In the genomic region with DNA sequence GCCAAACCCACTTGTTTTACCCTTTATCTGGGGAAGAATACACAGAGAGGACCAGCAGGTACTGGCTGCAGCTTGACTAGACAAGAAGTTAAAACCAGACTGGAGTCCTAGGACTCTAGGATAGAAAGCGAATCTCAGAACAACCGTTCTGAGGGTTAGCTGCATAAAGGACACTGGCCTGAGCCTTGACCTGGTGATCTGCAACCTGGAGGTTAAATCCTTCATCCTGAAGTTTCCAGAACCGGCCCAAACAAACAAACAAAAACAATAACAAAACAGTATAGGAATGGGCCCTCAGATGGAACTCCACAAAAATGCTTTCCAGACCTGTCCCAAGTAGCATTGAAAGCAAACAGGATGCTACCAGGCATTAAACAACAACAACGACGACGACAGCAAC, we compare ENCODE assay signal across 8 mouse cellular contexts. TPM values are rescaled to one million over a fixed set of nuclear protein-coding genes. Genes with fewer than 3 reads are reported as not detected.
DNase-seq lines count a peak whose midpoint lies in the region; ATAC-seq and TF ChIP-seq lines count a peak whose summit lies in the region.

A gene (minus strand): TSS at position 101 of the 400 bp plus-strand sequence.

- peak within 1 kb of the TSS; percentile 82 for H3K9ac ChIP-seq in neural tube, embryonic 13.5 days

- peak within 1 kb of the TSS; percentile 86 for H3K27ac ChIP-seq in testis, adult 2 months (ENCODE audit: control insufficient read depth, insufficient read depth, low read depth, low read length)
- H3K27ac ChIP-seq in neural tube, embryonic 13.5 days (replicated peaks) = peak within 1 kb of the TSS; percentile 79

- peak within 1 kb of the TSS; percentile 18 for H3K4me3 ChIP-seq in erythroblast, embryonic 14.5 days (replicated peaks)
- peak within 1 kb of the TSS; percentile 97 for H3K4me3 ChIP-seq in testis, adult 2 months (ENCODE audit: control insufficient read depth, low read depth, low read length)
- peak within 1 kb of the TSS; percentile 74 for H3K4me3 ChIP-seq in neural tube, embryonic 13.5 days

- no peak for TF ChIP-seq CTCF in testis, adult 2 months (IDR thresholded peaks at IDR 0.05; ENCODE audit: control insufficient read depth, insufficient read depth, insufficient replicate concordance, low read depth, low read length)

- peak within 1 kb of the TSS; percentile 77 for H3K4me2 ChIP-seq in neural tube, embryonic 13.5 days

- ATAC-seq in erythroblast, adult 5-6 weeks (replicated peaks; ENCODE audit: low FRiP score, poor library complexity, severe bottlenecking) = no peak
- peak; percentile 1; the same call in 1 of the 2 replicates for ATAC-seq in neural tube, embryonic 13.5 days (ENCODE audit: low read depth)

- 29% methylated on average over 6 of the region's 6 CpGs for WGBS in neural tube, embryonic 13.5 days

- H3K36me3 ChIP-seq in erythroblast, embryonic 14.5 days (ENCODE audit: control insufficient read depth) = no peaks in the 10 kb centered on the region
- no peaks in the 10 kb centered on the region for H3K36me3 ChIP-seq in testis, adult 2 months (ENCODE audit: control insufficient read depth, insufficient read depth, low read length)
- H3K36me3 ChIP-seq in neural tube, embryonic 13.5 days = no peaks in the 10 kb centered on the region

- peaks cover 28% of the 10 kb centered on the region for H3K27me3 ChIP-seq in erythroblast, embryonic 14.5 days (ENCODE audit: control insufficient read depth)
- no peaks in the 10 kb centered on the region for H3K27me3 ChIP-seq in testis, adult 2 months (ENCODE audit: control insufficient read depth, insufficient read depth, low read length)
- peaks cover 8% of the 10 kb centered on the region; the same call in 1 of the 2 replicates for H3K27me3 ChIP-seq in neural tube, embryonic 13.5 days

- no peak for TF ChIP-seq POLR2A in testis, adult 2 months (IDR thresholded peaks at IDR 0.05; ENCODE audit: control insufficient read depth, low read depth, low read length)

- no peaks in the 10 kb centered on the region for H3K9me3 ChIP-seq in erythroblast, embryonic 14.5 days (ENCODE audit: control insufficient read depth, low read length)
- H3K9me3 ChIP-seq in neural tube, embryonic 13.5 days = no peaks in the 10 kb centered on the region

- no peaks in the 10 kb centered on the region for H3K4me1 ChIP-seq in erythroblast, embryonic 14.5 days (ENCODE audit: control insufficient read depth)
- peaks cover 9% of the 10 kb centered on the region for H3K4me1 ChIP-seq in testis, adult 2 months (ENCODE audit: control insufficient read depth, insufficient read depth, low read length)
- H3K4me1 ChIP-seq in neural tube, embryonic 13.5 days (replicated peaks) = peaks cover 22% of the 10 kb centered on the region

- DNase-seq in testis, postnatal 14 days (ENCODE audit: low spot score) = no peak
- no peak for DNase-seq in left cerebral cortex, adult 8-10 months (ENCODE audit: low spot score in 2 of 2)
- no peak for DNase-seq in ovary, postnatal 36 days (ENCODE audit: low spot score)
- no peak for DNase-seq in kidney, adult 8-10 months

RNA-seq across cellular contexts. Expression of the gene that starts here (rescaled TPM):
- polyA plus RNA-seq in erythroblast, embryonic 14.5 days (2012) = 0.02 TPM in 1 of 2 replicates, not detected in the other
- 0.63 TPM in 1 of 2 replicates, not detected in the other for total RNA-seq in erythroblast, adult 5-6 weeks (2015; ENCODE audit: low replicate concordance)
- not detected in 2 replicates for total RNA-seq in erythroblast, adult 5-6 weeks (2017; ENCODE audit: low replicate concordance)
- 30.8 TPM in 2 replicates for polyA plus RNA-seq in testis, adult 2 months (2012; rRNA removed)
- total RNA-seq in left cerebral cortex, adult 8-10 months (2022) = 1,000 to 10,000 TPM; 1,330 to 1,358 (median 1,352) TPM
- 1,998 and 2,137 TPM in 2 replicates for polyA plus RNA-seq in neural tube, embryonic 13.5 days (2015; fragmentation: Nextera tagmentation; extraction: Ambion mirVana)

Comparison
In these comparisons a context has a peak if more than half of its experiments do, and no peak if none do; other contexts are left out.
1. RNA of the gene that starts here (total RNA-seq): 1,330 to 1,358 TPM in left cerebral cortex, adult 8-10 months; 0.63 TPM in erythroblast, adult 5-6 weeks; every median in the first group is over 100 times any median in the second.
2. RNA of the gene that starts here (polyA plus RNA-seq): 1,998 to 2,137 TPM in neural tube, embryonic 13.5 days; 30.8 TPM in testis, adult 2 months and 0.02 TPM in erythroblast, embryonic 14.5 days; every median in the first group is over 10 times any median in the second.
3. H3K4me3 ChIP-seq: peak in every context shown above with its lines; median percentile 97 in testis, adult 2 months; 74 in neural tube, embryonic 13.5 days; 18 in erythroblast, embryonic 14.5 days.